Mouse (Mus musculus): ENCODE measurements around the gene Vdr. TPM values are rescaled to one million over a fixed set of nuclear protein-coding genes. Genes with fewer than 3 reads are reported as not detected.

Gene Vdr
- total RNA-seq, 2 experiments from 2014 or later, result 0.59 to 4.1 TPM

DNA sequence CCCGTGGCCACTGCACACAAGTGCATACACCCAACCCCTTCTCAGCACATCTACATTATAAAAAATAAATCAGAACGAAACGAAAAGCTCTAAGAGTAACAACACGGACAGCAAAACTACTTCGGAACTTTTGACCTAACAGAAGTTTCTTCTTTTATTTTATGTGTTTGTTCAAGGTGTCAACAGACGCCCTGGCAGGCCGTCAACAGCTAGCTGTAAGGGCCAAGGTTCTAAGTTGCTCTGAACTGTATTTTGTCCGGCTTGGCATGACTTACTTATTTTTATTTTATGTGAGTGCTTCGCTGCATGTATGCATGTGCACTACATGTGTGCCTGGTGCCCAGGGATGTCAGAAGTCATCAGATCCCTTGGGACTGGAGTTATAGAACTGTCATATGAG is 11.4 kb upstream of the Vdr start:
- ATAC-seq (ENCODE audit: poor library complexity, severe bottlenecking), result no peak

DNA sequence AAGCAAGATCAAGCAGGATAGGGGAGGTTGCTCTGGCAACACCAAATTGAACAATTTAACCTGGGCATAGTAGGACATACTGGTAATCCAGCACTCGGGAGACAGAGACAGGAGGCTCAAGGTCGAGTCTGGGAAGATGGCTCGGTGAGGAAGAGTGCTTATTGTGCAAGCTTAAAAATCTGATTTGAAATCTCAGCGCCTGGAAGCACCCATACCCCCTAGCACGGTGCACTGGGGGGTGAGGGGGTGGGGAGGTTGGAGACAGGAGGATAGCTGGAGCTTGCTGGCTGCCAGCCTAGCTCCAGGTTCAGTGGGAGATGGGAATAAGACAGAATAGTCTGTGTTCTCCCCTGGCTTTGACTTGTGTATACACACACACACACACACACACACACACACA is 9.9 kb upstream of the Vdr start:
- no peak for ATAC-seq (ENCODE audit: poor library complexity, severe bottlenecking)

DNA sequence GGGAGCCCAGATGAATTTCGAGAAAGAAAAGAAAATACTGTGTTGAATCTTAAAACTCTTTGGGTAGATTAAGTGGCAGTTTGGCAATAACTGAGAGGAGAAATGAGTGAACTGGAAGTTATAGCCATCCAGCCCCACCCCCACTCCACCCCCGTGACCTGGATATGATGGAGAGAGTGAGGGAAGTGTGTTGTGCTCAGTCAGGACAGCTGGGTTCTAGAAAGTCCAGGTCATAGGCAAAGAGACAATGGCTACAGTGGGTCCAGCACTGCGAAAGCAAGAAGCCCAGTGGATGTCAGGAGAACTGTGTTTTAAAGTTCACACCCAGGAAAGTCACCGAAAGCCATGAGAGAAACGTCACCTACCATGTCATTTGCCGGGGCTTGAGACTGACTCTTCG is 8.8 kb upstream of the Vdr start:
- ATAC-seq (ENCODE audit: poor library complexity, severe bottlenecking), result no peak

DNA sequence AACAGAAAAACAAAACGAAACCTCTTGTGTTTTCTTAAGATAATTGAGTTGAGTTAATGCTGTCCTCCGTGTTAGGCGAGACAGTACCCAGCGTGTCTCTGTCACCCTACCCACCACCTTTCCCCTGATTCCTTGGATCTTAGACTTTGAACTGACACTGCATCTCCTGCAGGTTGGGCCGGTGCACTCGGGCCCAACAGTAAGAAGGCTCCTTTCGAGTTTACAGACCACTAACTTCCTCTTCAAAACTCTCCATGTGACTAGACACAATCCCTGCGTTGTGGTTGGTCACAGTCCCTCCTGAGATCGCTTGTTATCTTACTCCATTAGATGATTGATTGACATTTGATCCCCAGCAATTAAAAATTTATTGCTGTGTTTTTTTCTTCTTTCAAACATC is 7.6 kb upstream of the Vdr start:
- peak; percentile 76 for ATAC-seq (ENCODE audit: poor library complexity, severe bottlenecking)

DNA sequence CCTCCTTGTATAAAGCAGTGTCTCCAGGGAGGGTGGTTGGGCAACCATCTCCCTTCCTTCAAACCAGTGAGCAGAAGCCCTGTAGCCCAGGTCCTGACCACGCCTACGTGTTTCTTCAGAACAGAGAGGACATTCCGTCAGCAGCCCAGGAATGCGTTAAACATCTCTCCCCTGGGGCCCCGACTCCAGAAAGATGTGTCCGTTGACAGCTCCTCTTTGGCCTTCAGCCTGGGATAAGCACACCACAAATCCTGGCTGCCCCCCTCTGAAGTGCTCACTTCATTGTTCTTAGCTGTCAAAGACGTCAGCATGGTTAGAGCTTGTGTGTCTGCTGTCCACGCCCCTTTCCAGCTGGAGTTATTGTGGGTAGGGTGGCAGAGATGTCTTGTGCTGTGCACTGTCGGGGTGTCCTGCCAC is 3.9 kb upstream of the Vdr start:
- peak; percentile 83 for ATAC-seq (ENCODE audit: poor library complexity, severe bottlenecking)

DNA sequence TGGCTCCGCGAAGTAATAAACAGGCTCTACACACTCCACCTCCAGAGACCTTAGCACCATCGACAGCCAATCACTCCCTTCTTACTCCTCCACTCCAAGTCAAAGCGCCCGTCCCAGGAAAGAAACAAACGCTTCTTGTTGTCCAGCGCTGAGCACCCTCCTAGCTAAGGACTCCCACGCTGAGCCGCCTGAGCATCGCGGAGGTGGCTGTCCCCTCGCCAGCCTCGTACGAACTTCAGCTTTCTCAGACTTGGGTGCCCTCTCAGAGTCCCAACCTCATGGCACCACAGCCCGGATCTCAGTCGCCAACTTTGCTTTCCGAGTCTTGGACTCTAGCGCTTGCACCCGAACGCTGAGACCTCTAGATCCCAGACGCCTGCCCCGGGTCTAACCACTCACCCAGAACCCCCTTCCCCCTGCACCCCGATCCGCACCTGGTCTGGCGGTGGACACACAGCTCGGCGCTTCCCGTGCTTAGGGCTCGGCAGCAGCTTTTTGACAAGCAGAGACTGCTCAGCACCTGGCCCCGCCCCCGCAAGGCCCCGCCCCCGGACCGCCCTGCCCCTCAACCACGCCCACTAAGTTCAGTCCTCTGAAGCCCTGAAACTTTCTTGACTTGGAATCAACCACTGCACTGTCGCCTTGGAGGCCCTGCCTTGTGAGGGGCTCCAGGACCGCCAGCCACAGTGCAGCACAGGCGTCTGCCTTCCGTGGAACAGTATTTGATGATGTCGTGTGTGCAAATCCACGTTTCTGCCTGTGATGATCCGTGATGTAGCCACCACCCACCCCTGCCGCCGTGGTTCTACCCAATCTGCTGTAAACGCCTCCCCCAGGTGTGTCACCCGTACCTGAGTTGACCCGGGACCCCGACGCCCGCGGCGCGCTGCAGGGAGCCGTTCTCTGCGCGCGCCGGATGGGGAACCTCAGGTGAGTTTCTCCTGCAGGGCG is 2.4 kb downstream of the Vdr start:
- ATAC-seq (ENCODE audit: poor library complexity, severe bottlenecking), result peak; percentile 81

DNA sequence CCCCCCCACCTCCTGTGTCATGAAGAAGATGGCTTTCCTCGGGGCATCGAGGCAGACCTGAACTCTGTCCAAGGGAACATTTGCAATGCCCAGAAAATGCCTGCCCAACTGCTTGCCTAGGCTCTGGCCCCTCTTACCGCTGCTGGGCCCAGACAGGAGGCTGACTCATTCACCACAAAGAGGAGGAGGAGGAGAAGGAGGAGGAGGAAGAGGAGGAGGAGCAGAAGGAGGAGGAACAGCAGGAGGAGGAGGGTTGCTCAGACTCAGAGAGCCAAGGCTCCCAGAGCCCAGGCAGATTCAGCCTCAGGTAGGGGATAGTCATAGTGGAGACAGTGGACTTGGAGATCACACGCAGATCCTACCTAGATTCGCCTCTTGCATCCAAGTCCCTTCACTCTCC is 3.2 kb downstream of the Vdr start:
- peak; percentile 53 for ATAC-seq (ENCODE audit: poor library complexity, severe bottlenecking)

DNA sequence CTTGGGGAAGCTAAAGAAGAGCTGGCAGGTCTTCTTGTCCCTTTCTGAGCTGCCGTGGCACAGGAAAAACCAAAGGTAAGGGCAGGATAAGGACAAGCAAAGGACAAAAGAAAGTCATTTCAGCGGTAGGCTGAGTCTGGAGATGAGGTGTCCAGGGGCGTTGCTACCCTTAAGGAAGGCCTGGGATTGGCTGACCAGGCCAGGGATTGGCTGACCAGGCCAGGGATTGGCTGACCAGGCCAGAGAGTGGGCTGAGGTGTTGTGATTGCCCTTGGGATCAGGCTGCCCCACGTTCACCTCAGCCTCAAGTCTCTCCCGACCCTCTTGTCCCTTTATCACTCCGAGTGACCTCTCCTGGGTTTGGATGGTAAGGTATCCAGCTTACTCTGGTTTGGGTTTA is 5.1 kb downstream of the Vdr start:
- no peak for ATAC-seq (ENCODE audit: poor library complexity, severe bottlenecking)

DNA sequence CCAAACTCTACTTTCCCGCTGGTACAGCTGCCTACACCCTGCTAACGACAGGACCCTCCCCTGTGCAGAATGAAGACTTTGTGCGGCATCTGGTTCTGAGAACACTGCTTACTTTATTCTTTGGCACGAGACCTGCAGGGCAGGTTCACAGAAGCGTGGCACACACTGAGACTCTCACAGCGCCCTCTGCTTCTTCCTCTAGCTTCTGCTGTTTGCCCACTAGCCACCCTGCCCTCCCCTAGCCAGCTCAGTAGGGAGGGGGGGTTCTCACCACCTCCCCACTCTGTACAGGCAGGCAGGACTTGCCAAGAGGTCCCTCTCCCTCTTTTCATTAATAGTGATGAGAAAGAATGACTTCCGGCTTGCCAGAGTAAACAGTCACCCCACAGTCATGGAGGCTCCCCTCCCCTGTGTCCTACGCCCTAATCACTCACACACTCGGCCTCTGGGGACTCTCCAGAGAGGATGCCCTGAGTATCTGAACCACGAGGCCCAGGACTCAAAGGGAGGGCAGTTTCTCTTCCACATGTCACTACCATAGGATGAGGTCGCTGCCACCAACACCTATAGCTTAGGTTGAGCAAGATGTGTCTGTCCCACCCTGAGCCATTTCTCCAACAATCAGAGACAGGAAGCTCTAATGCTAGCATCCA is 6.0 kb downstream of the Vdr start:
- no peak for ATAC-seq (ENCODE audit: poor library complexity, severe bottlenecking)

DNA sequence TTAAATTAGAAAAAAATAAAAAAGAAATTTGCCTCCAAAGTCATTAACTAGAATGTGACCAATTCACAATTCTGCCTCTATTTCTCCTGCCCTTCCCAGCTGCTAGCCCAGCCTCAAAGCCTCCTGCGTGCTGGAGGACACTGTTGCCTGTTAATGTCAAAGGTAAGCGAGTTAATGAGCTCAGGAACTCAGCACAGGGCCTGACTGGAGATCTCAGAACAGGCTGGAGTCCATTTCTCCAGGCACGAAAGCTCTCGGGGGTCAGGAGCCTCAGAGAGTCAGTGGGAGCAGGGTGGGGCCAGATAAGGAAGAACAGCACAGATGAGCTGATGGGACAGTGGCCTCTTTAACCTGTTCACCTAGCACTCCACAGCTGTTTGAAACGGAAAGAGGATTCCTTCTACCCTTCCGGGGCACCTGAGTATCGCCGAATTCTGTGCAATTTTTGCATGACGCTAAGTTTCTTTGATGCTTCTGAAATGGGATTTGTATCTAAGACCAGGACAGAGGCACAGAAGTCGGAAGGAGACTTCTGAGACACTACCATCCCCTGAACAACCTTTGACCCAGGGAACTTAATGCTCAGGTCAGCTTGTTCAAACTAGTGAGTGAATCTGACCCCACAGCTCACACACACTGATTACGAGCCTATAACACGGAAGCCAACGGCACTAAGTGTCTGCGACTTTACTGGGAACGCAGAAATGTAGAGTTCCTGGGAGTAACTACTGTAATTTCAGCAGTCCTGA is 7.0 kb downstream of the Vdr start:
- ATAC-seq (ENCODE audit: poor library complexity, severe bottlenecking), result no peak

DNA sequence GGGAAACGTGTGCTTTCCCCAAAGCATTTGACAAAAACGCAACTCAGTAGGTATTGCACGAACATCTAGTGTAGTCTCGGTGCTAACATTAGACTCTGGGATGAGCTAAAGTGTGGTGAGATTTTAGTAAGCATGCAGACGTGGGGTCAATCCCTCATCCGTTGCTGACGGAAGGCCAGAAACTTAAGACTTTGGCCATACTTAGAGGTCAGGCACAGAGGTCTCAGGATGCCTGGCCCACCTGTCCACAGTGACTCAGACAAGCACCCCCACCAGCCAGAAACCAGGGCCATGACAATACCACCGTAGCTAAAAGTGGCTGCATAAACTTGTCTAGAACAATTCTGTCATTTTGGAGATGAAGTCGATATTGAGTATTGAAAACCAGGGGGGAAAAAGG is 9.4 kb downstream of the Vdr start:
- ATAC-seq (ENCODE audit: poor library complexity, severe bottlenecking), result no peak

DNA sequence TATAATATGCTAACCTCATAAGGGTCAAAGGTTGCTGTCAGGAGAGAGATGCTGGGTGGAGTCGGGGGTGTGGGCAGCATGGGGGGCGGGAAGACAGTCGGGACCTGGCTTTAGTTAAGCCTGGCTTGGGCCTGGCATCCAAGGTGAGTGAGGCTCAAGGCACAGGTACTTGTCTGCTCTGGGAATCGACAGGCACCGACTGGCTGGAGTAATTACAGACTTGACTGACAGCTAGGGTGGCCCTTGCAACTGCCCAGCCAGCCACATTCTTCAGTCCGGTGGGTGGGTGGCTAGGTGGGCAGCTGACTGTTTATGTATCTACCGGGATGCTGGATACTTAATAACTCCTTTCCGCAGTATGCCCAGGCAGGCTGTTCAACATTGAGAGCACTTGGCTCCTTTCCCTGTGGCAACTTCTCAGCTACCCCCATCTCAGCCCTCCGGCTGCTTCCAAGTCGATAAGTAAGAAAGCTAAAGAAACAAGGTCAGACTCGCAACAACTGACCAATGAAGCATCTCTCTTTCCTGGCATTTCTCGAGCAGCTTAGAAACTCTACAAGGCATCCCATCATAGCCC is 10.0 kb downstream of the Vdr start:
- ATAC-seq (ENCODE audit: poor library complexity, severe bottlenecking), result no peak

DNA sequence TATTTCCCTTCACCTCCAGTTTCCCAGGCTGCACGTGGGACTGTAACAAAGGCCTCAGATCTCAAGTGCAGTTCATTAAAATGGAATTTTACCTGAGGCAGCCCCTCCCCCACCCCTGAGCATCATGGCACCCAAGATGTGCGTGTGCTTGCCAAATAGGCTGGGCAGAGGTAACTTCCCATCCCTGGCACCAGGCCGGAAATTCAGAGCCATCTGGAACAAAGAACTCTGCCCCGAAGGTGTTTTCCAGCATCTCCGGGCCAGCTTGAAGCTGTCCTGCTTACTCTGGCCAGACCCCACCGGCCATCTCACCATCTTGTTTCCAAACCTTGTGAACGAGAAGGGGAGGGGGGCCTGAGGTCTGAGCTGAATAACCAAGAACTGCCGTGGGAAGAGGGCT is 10.7 kb downstream of the Vdr start:
- ATAC-seq (ENCODE audit: poor library complexity, severe bottlenecking), result no peak

DNA sequence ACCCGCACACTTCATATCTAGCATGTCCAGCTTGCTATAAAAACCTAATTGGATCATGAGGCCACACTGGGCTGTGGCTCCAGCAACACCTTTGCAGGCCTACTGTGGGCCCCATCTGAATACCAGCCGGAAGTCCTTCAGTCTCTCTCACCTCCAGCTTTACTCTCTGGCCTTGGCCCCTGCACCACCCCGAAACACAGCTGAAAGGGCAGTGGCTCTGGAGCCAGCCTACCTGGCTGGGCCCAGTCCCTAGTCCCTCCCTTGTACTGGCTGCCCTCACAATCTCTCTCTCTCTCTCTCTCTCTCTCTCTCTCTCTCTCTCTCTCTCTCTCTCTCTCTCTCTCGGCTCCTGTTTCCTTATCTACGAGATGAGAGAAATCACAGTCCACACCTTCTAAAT is 11.6 kb downstream of the Vdr start:
- no peak for ATAC-seq (ENCODE audit: poor library complexity, severe bottlenecking)

DNA sequence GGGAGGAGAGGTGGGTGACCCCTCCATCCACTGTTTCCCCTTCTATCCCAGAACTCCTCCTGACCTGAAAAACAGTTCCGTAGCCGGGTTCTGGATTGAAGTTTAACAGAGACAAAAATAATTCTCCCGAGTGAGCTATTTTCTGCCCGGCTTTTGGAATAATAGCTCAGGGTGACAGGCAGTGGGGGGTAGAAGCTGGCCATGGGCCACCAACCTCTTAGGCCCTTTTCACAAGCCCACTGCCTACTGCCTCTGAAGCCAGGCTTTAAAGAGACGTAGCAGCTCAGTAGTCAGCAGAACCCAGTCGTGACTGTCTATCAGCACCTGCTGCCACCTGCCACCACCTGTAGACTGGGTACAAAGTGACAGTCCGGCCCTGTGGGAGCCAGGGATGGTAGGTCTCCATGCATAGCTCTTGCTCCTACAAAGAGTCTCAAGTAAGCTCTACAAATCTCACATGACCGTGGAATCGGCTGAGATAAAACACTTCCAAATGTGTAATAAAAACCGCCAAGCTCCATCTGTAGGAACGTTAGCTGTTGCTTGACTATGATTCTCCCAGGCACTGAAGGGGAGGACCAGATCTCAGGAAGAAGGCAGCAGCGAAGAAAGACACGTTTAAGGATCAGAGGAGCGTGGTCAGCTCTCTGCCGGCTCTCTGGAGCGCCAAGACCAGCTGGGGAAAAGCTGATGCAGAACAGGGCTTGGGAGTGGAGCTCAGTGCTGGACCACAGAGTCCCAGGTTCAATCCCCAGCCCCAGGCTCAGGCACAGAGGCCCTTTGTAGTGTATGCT is 13.4 kb downstream of the Vdr start:
- no peak for ATAC-seq (ENCODE audit: poor library complexity, severe bottlenecking)

DNA sequence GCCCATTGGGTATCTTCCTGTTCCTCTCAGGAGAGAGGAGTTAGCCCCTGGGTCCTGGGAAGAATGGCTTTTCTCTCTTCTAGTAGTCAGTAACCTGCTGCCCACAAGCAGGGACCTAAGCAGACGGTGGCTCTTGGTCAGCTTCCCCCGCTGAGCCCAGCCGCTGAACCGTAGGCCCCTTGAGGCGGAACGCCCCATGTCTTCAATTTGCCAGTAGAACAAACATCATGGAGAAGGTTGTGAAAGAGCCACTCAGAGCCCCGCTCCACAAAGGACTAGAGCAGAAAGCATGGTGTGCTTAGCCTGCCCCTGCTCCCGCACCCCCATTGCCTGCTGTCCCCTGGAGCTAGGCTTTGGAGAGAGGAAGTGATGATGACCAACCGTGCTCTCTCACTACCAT is 14.1 kb downstream of the Vdr start:
- no peak for ATAC-seq (ENCODE audit: poor library complexity, severe bottlenecking)

DNA sequence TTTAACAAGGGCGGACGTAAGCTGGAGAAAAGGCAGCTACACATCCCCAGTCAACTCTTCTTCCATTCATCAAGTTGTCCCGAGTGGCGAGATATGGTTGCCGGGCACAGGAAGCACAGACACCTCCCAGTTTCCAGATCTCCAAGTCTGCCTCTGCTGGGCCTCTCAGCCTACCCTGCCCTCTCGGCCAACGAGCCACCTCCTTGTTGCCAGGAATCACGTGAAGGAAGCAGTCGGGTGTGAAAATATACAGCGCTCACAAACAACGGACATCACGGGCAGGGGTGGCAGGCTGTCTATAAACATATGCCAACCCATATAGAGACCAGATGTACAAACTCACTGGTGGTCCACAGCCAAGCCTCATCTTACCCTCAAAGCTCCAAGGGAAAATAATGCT is 14.6 kb downstream of the Vdr start:
- no peak for ATAC-seq (ENCODE audit: poor library complexity, severe bottlenecking)

DNA sequence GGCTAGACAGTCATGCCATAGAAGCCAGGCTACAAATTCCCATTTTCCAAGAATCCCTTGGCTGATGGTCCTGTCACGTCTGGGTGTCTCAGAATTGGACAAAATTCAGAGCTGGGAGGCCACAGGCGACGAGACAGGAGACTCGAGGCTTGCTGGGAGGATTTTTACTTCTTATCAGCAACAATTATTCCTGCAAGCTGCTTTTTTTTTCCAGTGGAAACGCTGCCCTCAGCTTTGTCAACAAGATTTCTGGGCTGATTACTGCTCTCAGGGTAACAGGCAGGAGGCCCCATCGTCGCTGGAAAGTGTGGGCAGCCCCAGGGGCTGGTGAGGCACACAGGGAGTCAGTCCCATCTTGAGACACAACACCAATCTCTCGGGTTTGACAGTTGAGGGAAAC is 17.9 kb downstream of the Vdr start:
- ATAC-seq (ENCODE audit: poor library complexity, severe bottlenecking), result no peak

DNA sequence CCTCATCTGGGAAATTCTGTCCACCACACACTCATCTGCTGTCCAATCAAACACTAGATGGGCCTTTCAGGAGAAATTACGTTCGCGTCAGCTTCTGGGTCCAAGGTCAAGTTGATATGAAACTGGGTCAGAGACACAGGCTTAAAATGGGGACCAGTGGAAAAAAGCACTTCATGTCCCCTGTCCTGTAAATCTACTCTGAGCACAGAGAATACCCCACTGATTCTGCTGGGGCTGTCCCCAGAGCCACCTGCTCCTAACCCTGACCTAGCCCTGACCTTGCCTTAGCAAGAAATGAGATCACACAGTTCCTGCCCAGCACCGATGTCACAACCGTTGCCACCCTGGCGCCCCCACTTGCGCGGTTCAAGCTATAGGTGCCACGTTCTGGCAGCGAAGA is 20.0 kb downstream of the Vdr start:
- ATAC-seq (ENCODE audit: poor library complexity, severe bottlenecking), result no peak

DNA sequence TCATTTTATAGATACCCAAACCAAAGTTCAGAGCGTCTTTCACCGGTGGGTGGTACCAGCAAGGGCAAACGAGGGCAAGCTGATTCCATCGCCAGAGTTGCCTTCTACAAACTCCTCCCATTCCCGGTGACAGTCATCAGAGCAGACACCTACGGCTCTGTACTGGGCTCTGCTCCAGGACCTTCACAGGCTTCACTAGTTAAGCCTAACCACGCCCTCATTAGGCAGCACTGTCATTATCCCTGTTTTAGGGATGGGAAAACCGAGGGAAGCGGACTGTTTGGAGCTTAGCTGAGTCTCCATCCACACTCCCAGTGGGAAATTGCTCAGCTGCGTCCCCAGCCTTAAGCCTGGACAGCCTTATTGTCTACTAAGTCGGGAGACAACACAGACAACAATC is 20.4 kb downstream of the Vdr start:
- no peak for ATAC-seq (ENCODE audit: poor library complexity, severe bottlenecking)
